Mouse (Mus musculus) gastrocnemius, postnatal 14 days (tissue): Measurements from ENCODE around the gene 7530416G11Rik. TPM values are rescaled to one million over a fixed set of nuclear protein-coding genes. Genes with fewer than 3 reads are reported as not detected.

Experiments
- total RNA-seq, 2 experiments: library from RNA; stranded (reverse); gene quantifications; 2 replicates each; pipeline ENCODE4 v1.2.3; 2021

Gene 7530416G11Rik
- total RNA-seq, 2 experiments from 2014 or later, result not detected

Other genes with a start within 250 kb of the 7530416G11Rik start
- gene Atxn10, start 167.0 kb downstream of the 7530416G11Rik start, total RNA-seq, result 10 to 100 TPM; 47.7 to 49.8 TPM
- under 1 TPM; 0.09 to 0.12 TPM for gene Wnt7b, start 79.2 kb upstream of the 7530416G11Rik start, total RNA-seq
- 10 to 100 TPM in 1 of 2 experiments, 1 to 10 TPM in 1; 6.3 to 16.3 TPM for gene Ppara, start 231.8 kb upstream of the 7530416G11Rik start, total RNA-seq